Mouse (Mus musculus) kidney, postnatal 36 days (tissue): ENCODE results near the gene Apol7c.
"Not testable (repeated sequence)": the region's sequence is repeated elsewhere in the genome, so short reads cannot be mapped to it uniquely, and the experiment has no call there.

Source experiments
- DNase-seq, 2 experiments: peaks; one replicate each; pipeline ENCODE4 v3.0.0; 2021 to 2022; ENCODE audit warnings: mixed read lengths in 2 of 2

Gene Apol7c

GRCm38 (mm10) chr15:77533216-77533615, at the start of gene Apol7c:
Gene Apol7c (minus strand): TSS chr15:77533316.
- DNase-seq: no peak

DNA sequence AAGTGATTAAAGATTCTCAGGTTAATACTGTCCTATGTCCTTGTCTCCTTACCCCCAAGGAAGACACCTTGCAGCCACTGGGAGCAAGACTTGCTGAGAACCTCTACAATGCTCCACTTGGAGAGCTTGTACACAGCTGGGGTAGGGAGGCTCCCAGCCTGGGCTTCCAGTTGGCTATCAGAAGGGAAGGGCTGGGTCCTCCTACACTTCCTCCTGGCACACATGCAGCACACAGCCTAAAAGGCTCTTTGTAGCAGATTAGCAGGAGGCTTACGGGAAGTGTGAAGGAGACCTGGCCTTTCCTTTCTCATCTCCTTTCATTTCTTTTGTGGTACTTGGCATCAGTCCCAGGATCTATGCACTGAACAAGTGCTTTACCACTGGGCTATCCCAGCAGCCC, 48.6 kb upstream of the Apol7c start:
- DNase-seq: peak; percentile 49 to 60

GRCm38 (mm10) chr15:77579311-77579710, 46.2 kb upstream of the Apol7c start:
- DNase-seq: peak; percentile 14 to 33

DNA sequence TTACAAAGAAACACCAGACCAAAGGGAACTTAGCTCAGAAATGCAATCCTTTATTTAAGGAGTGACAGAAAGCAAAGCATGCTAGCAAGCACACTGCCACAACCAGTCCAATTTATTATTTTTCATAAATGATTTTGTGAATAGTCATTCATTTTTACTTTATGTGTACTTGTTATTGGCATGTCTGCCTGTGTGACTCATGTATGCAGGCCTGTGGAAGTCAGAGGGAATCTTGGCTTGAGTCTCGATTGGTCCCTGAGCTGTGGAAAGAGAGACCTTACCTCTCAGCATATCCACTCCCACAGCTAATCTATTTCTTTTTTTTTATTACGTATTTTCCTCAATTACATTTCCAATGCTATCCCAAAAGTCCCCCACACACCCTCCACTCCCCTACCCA, 45.7 kb upstream of the Apol7c start:
- no peak for DNase-seq

DNA sequence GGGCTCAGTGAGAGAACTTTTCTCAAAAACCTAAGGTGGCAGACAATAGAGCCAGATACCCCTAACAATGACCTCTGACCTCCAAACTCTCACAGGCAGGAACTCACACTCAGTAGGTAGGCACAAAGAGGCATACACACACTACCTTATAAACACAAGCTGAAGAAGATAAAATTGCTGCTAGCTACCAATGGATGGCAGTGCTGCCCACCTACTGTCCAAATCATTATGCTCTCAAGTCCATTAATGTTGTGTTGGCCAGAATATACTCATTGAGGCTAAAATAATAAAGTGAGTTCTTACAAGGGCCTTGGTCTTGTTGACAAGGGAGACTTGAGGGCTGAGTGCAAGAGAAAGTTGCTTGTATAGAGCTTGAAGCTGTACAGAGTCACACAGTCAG, 30.1 kb upstream of the Apol7c start:
- no peak for DNase-seq

GRCm38 (mm10) chr15:77561792-77562191, 28.7 kb upstream of the Apol7c start, which contains the start of gene 1700025B11Rik:
Gene 1700025B11Rik (minus strand): TSS chr15:77561892.
- DNase-seq: no peak

GRCm38 (mm10) chr15:77539221-77539620, 6.1 kb upstream of the Apol7c start:
- not testable (repeated sequence) for DNase-seq

DNA sequence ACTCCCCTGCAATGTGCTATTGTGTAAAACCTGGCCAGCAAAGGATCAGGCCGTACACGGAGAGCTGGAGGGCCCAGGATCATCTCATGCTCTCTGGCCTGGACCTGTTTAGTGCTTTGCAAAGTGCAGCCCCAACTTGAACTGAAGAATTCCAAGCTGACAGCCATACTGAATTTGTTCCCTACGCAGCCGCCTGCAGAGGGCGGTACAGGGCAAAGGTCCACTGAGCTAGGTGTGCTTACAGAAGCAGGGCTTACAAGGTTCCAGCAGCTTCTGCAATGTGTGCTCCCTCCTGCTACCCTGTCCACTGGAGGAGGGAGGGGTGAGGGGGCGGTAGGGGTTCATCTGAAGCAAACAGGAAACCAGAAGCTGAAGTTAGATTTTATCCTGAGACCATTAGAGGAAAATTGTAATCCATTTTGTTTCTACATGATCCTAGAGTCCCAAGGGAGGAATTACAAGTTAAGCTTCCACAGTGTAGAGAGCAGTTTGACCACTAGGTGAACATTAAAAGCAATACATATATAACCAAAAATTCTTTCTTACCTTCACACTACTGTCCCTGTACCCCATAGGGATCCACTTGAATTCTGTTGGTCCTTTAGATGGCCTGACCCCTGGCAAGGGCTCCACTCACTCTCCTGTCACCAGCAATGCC, 9.8 kb downstream of the Apol7c start:
- peak; percentile 73 to 89 for DNase-seq

- peak in 1 of 2 experiments; percentile 45 for DNase-seq
These were observed 12.5 kb downstream of the Apol7c start for GRCm38 (mm10) chr15:77520596-77520995.

DNA sequence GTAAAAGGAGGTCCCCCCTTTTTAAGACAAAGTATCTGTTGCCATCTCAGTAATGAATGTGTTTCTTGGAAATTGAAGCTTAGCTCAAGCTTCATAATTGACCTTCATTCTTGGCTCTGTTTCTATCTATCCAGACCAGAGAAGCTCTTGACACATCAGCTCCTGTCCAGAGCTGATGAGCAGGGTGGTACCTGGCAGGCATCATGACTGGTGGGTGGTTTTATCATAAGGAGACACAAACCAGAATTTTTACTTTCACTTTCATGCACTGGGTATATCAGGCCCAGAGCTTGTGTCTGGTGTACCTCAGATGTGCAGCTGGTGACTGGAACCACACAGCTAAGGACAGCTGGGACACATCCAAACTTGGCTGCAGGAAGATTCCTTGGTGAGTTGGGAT, 25.1 kb downstream of the Apol7c start, which contains the start of gene Apol11a:
Apol11a (plus strand) TSS at position 306 of the 400 bp plus-strand sequence.
- DNase-seq: not testable (repeated sequence)

- DNase-seq: not testable (repeated sequence)
These were observed 38.4 kb downstream of the Apol7c start for GRCm38 (mm10) chr15:77494694-77495093.

DNA sequence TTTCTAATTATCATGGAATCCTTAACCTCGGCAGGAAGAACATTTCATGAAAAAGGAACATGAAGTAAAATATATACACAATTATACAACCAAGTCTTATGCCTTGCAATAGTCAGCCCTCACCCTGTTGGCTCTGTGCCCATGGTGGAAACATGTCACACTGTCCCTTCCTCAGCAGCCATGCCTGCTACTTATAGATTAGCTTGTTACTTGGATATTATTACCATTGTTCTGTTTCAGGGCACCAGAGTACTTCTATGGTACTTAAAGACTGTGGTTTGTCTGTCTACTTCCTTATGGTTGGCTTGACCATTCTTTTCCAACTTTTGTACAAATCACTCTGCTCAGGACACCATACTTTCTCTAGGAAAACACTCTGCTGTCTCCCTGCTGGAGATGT, 39.9 kb downstream of the Apol7c start:
- not testable (repeated sequence) for DNase-seq

- peak in 1 of 2 experiments; percentile 30 for DNase-seq
These were observed 50.8 kb downstream of the Apol7c start for GRCm38 (mm10) chr15:77482140-77482794.

DNA sequence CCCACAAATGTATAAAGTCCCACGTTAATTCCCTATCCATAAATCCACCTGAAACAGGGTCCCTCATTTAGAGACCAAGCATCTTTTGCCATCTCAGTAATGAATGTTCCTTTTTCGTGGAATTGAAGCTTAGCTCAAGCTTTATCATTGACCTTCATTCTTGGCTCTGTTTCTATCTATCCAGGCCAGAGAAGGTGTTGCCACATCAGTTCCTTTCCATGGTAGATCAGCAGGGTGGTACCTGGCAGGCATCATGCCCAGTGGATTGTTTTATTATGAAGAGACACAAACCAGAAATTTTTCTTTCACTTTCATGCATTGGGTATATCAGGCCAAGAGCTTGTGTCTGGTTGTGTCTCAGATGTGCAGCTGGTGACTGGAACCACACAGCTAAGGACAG, 56.4 kb downstream of the Apol7c start, which contains the start of gene Apol10a:
Apol10a (plus strand) TSS at position 355 of the 400 bp plus-strand sequence.
- not testable (repeated sequence) for DNase-seq
